Mouse (Mus musculus): ENCODE results near the gene Hmga2. TPM values are rescaled to one million over a fixed set of nuclear protein-coding genes. Genes with fewer than 3 reads are reported as not detected.

Gene Hmga2
- total RNA-seq, 1 experiment: 21.6 TPM

- H3K4me3 ChIP-seq (ENCODE audit: insufficient read depth in 1 of 2, low read depth in 1 of 2, low read length in 2 of 2, poor library complexity in 1 of 2, severe bottlenecking in 1 of 2): no peak overlapping the region
- H3K27ac ChIP-seq (ENCODE audit: insufficient read depth, low read depth, low read length, poor library complexity, severe bottlenecking): no peak overlapping the region
- no peaks in the 10 kb centered on the region for H3K36me3 ChIP-seq (ENCODE audit: control insufficient read depth, insufficient read depth, low read length, poor library complexity, severe bottlenecking)
- DNase-seq (ENCODE audit: low read depth, low spot score): no peak
- peaks cover 5 to 9% of the 10 kb centered on the region in 2 experiments for H3K4me1 ChIP-seq (ENCODE audit: control insufficient read depth in 2 of 2, insufficient read depth in 2 of 2, low read length in 2 of 2, poor library complexity in 1 of 2)
- no peaks in the 10 kb centered on the region for H3K9me3 ChIP-seq (ENCODE audit: control insufficient read depth, insufficient read depth, low read depth, low read length)
- TF ChIP-seq CHD2 (IDR thresholded peaks at IDR 0.05; ENCODE audit: low read depth, low read length) (no peak), ZNF384 (IDR thresholded peaks at IDR 0.05; ENCODE audit: low read depth, low read length) (no peak), ZC3H11A (IDR thresholded peaks at IDR 0.05; ENCODE audit: borderline replicate concordance, low read depth, low read length) (no peak), MAFK (IDR thresholded peaks at IDR 0.05; ENCODE audit: insufficient read depth, low read depth, low read length) (no peak), HCFC1 (IDR thresholded peaks at IDR 0.05; ENCODE audit: borderline replicate concordance, insufficient read depth, low read length) (no peak)
- in situ Hi-C loops (cut with MboI; ENCODE audit: low sequenced_read_pairs in 2 of 2, unreplicated experiment in 2 of 2): no loop called here
- H3K9ac ChIP-seq (ENCODE audit: insufficient read depth, low read depth, low read length, poor library complexity, severe bottlenecking): no peak overlapping the region
Measured at GRCm38 (mm10) chr10:120399846-120400510, 76.3 kb downstream of the Hmga2 start.

GRCm38 (mm10) chr10:120398745-120399144 lies 77.5 kb downstream of the Hmga2 start:
- H3K4me1 ChIP-seq (ENCODE audit: control insufficient read depth in 2 of 2, insufficient read depth in 2 of 2, low read length in 2 of 2, poor library complexity in 1 of 2): peaks cover 5 to 9% of the 10 kb centered on the region in 2 experiments
- in situ Hi-C loops (cut with MboI; ENCODE audit: low sequenced_read_pairs in 2 of 2, unreplicated experiment in 2 of 2): no loop called here
- no peak overlapping the region for H3K9ac ChIP-seq (ENCODE audit: insufficient read depth, low read depth, low read length, poor library complexity, severe bottlenecking)
- no peak for TF ChIP-seq HCFC1 (IDR thresholded peaks at IDR 0.05; ENCODE audit: borderline replicate concordance, insufficient read depth, low read length)
- TF ChIP-seq ZC3H11A (IDR thresholded peaks at IDR 0.05; ENCODE audit: borderline replicate concordance, low read depth, low read length): no peak
- TF ChIP-seq ZNF384 (IDR thresholded peaks at IDR 0.05; ENCODE audit: low read depth, low read length): no peak
- no peak for TF ChIP-seq CHD2 (IDR thresholded peaks at IDR 0.05; ENCODE audit: low read depth, low read length)
- no peak for TF ChIP-seq MAFK (IDR thresholded peaks at IDR 0.05; ENCODE audit: insufficient read depth, low read depth, low read length)
- peak overlapping the region; percentile 27; the same call in 1 of the 2 replicates for H3K27ac ChIP-seq (ENCODE audit: insufficient read depth, low read depth, low read length, poor library complexity, severe bottlenecking)
- no peak overlapping the region for H3K4me3 ChIP-seq (ENCODE audit: insufficient read depth in 1 of 2, low read depth in 1 of 2, low read length in 2 of 2, poor library complexity in 1 of 2, severe bottlenecking in 1 of 2)
- H3K9me3 ChIP-seq (ENCODE audit: control insufficient read depth, insufficient read depth, low read depth, low read length): no peaks in the 10 kb centered on the region
- no peaks in the 10 kb centered on the region for H3K36me3 ChIP-seq (ENCODE audit: control insufficient read depth, insufficient read depth, low read length, poor library complexity, severe bottlenecking)
- peak; percentile 56 for DNase-seq (ENCODE audit: low read depth, low spot score)

- Histone ChIP-seq H3K9ac (ENCODE audit: insufficient read depth, low read depth, low read length, poor library complexity, severe bottlenecking) (no peak overlapping the region; the same call in 1 of the 2 replicates), H3K4me3 (ENCODE audit: insufficient read depth in 1 of 2, low read depth in 1 of 2, low read length in 2 of 2, poor library complexity in 1 of 2, severe bottlenecking in 1 of 2) (peak overlapping the region in 1 of 2 experiments; percentile 23; a peak in 2 of 4 replicates), H3K4me1 (ENCODE audit: control insufficient read depth in 2 of 2, insufficient read depth in 2 of 2, low read length in 2 of 2, poor library complexity in 1 of 2) (peaks cover 5 to 9% of the 10 kb centered on the region in 2 experiments), H3K27ac (ENCODE audit: insufficient read depth, low read depth, low read length, poor library complexity, severe bottlenecking) (no peak overlapping the region), H3K36me3 (ENCODE audit: control insufficient read depth, insufficient read depth, low read length, poor library complexity, severe bottlenecking) (no peaks in the 10 kb centered on the region), H3K9me3 (ENCODE audit: control insufficient read depth, insufficient read depth, low read depth, low read length) (no peaks in the 10 kb centered on the region)
- in situ Hi-C loops (cut with MboI; ENCODE audit: low sequenced_read_pairs in 2 of 2, unreplicated experiment in 2 of 2): no loop called here
- DNase-seq (ENCODE audit: low read depth, low spot score): no peak
- no peak for TF ChIP-seq HCFC1 (IDR thresholded peaks at IDR 0.05; ENCODE audit: borderline replicate concordance, insufficient read depth, low read length)
Measured at GRCm38 (mm10) chr10:120397211-120397631, 79.0 kb downstream of the Hmga2 start.

- Histone ChIP-seq H3K4me1 (ENCODE audit: control insufficient read depth in 2 of 2, insufficient read depth in 2 of 2, low read length in 2 of 2, poor library complexity in 1 of 2) (peaks cover 5 to 10% of the 10 kb centered on the region in 2 experiments), H3K4me3 (ENCODE audit: insufficient read depth in 1 of 2, low read depth in 1 of 2, low read length in 2 of 2, poor library complexity in 1 of 2, severe bottlenecking in 1 of 2) (no peak overlapping the region), H3K9ac (ENCODE audit: insufficient read depth, low read depth, low read length, poor library complexity, severe bottlenecking) (no peak overlapping the region), H3K9me3 (ENCODE audit: control insufficient read depth, insufficient read depth, low read depth, low read length) (no peaks in the 10 kb centered on the region), H3K27ac (ENCODE audit: insufficient read depth, low read depth, low read length, poor library complexity, severe bottlenecking) (no peak overlapping the region), H3K36me3 (ENCODE audit: control insufficient read depth, insufficient read depth, low read length, poor library complexity, severe bottlenecking) (no peaks in the 10 kb centered on the region)
- in situ Hi-C loops (cut with MboI; ENCODE audit: low sequenced_read_pairs in 2 of 2, unreplicated experiment in 2 of 2): no loop called here
- TF ChIP-seq CHD2 (IDR thresholded peaks at IDR 0.05; ENCODE audit: low read depth, low read length): no peak
- no peak for TF ChIP-seq MAFK (IDR thresholded peaks at IDR 0.05; ENCODE audit: insufficient read depth, low read depth, low read length)
- no peak for TF ChIP-seq ZNF384 (IDR thresholded peaks at IDR 0.05; ENCODE audit: low read depth, low read length)
- no peak for TF ChIP-seq HCFC1 (IDR thresholded peaks at IDR 0.05; ENCODE audit: borderline replicate concordance, insufficient read depth, low read length)
- TF ChIP-seq ZC3H11A (IDR thresholded peaks at IDR 0.05; ENCODE audit: borderline replicate concordance, low read depth, low read length): no peak
- DNase-seq (ENCODE audit: low read depth, low spot score): no peak
Measured at GRCm38 (mm10) chr10:120395550-120395949, 80.7 kb downstream of the Hmga2 start.

All from ES-E14 (cell line).